Mouse (Mus musculus) midbrain, embryonic 15.5 days (tissue): ENCODE data around the gene Sgpp1. TPM values are rescaled to one million over a fixed set of nuclear protein-coding genes. Genes with fewer than 3 reads are reported as not detected.

Source experiments
- ATAC-seq: fragments of 200-750 bp; cut with Nextera tagmentation; replicated peaks from 2 replicates; pipeline ENCODE4 v1.8.0; 2017; ENCODE audit warnings: moderate TSS enrichment
- H3K27ac ChIP-seq: fragments of 300-500 bp; sonication (generic); 2 replicates; pipeline ENCODE4 v1.5.1; 2015; ENCODE audit warnings: mild to moderate bottlenecking, inconsistent platforms
- H3K27me3 ChIP-seq: fragments of 300-500 bp; sonication (generic); replicated peaks from 2 replicates; pipeline ENCODE4 v1.6.1; 2015; ENCODE audit warnings: inconsistent platforms
- H3K36me3 ChIP-seq: fragments of 300-500 bp; sonication (generic); replicated peaks from 2 replicates; pipeline ENCODE4 v1.6.1; 2015; ENCODE audit warnings: inconsistent platforms
- H3K4me1 ChIP-seq: fragments of 300-500 bp; sonication (generic); 2 replicates; pipeline ENCODE4 v1.6.1; 2015; ENCODE audit warnings: inconsistent platforms
- H3K4me2 ChIP-seq: fragments of 300-500 bp; sonication (generic); 2 replicates; pipeline ENCODE4 v1.6.1; 2015; ENCODE audit warnings: inconsistent platforms, mild to moderate bottlenecking, moderate library complexity
- H3K4me3 ChIP-seq: fragments of 300-500 bp; sonication (generic); 2 replicates; pipeline ENCODE4 v1.5.1; 2015; ENCODE audit warnings: mild to moderate bottlenecking, inconsistent platforms
- H3K9ac ChIP-seq: fragments of 300-500 bp; sonication (generic); 2 replicates; pipeline ENCODE4 v1.6.1; 2015; ENCODE audit warnings: mild to moderate bottlenecking, inconsistent platforms
- H3K9me3 ChIP-seq: fragments of 300-500 bp; sonication (generic); 2 replicates; pipeline ENCODE4 v1.6.1; 2016; ENCODE audit warnings: inconsistent platforms
- WGBS: fragments of 180-500 bp; shearing (Covaris S2); methylation state at CpG from one replicate; pipeline ENCODE4 v1.1.7; 2015; ENCODE audit warnings: mixed read lengths; 5-methylcytosine and 5-hydroxymethylcytosine counted together
- polyA plus RNA-seq: library from polyadenylated mRNA; unstranded; fragments of >200 nt; fragmentation: Nextera tagmentation; extraction: Ambion mirVana; gene quantifications from 2 replicates; pipeline ENCODE4 v1.2.1, GENCODE M21; 2015

The Sgpp1 gene
- 12.2 and 12.5 TPM in 2 replicates for polyA plus RNA-seq

GRCm38 (mm10) chr12:75735246-75736200, at the start of gene Sgpp1:
Gene Sgpp1 (minus strand): TSS chr12:75735729.
- H3K27me3 ChIP-seq = no peaks in the 10 kb centered on the region
- peaks cover 23% of the 10 kb centered on the region for H3K4me1 ChIP-seq
- WGBS = under 1% methylated on average over 104 of the region's 105 CpGs
- peak within 1 kb of the TSS; percentile 76 for H3K9ac ChIP-seq
- peak; percentile 97 for ATAC-seq
- peak within 1 kb of the TSS; percentile 63 for H3K4me3 ChIP-seq
- peak within 1 kb of the TSS; percentile 84 for H3K4me2 ChIP-seq
- H3K36me3 ChIP-seq = no peaks in the 10 kb centered on the region
- no peaks in the 10 kb centered on the region for H3K9me3 ChIP-seq
- H3K27ac ChIP-seq = peak within 1 kb of the TSS; percentile 85

- H3K27ac ChIP-seq = no peak overlapping the region
- H3K27me3 ChIP-seq = no peaks in the 10 kb centered on the region
Observed at GRCm38 (mm10) chr12:75784271-75784751, 48.8 kb upstream of the Sgpp1 start.

GRCm38 (mm10) chr12:75781995-75782394, 46.5 kb upstream of the Sgpp1 start:
- Histone ChIP-seq H3K4me2 (no peak overlapping the region), H3K27me3 (no peaks in the 10 kb centered on the region), H3K4me3 (no peak overlapping the region), H3K9ac (no peak overlapping the region), H3K9me3 (no peaks in the 10 kb centered on the region), H3K27ac (no peak overlapping the region), H3K36me3 (no peaks in the 10 kb centered on the region), H3K4me1 (no peaks in the 10 kb centered on the region)
- ATAC-seq = no peak
- WGBS = 92% methylated on average over 7 of the region's 7 CpGs

More at GRCm38 (mm10) chr12:75784271-75784751, 48.8 kb upstream of the Sgpp1 start:
- no peaks in the 10 kb centered on the region for H3K36me3 ChIP-seq
- 87% methylated on average over 2 of the region's 2 CpGs for WGBS
- H3K9ac ChIP-seq = no peak overlapping the region
- no peaks in the 10 kb centered on the region for H3K4me1 ChIP-seq
- no peak for ATAC-seq
- no peak overlapping the region for H3K4me3 ChIP-seq
- no peak overlapping the region for H3K4me2 ChIP-seq
- no peaks in the 10 kb centered on the region for H3K9me3 ChIP-seq

- no peak for ATAC-seq
- Histone ChIP-seq H3K27me3 (no peaks in the 10 kb centered on the region), H3K9me3 (no peaks in the 10 kb centered on the region), H3K36me3 (no peaks in the 10 kb centered on the region), H3K9ac (no peak overlapping the region), H3K4me1 (no peaks in the 10 kb centered on the region), H3K4me3 (no peak overlapping the region), H3K4me2 (no peak overlapping the region), H3K27ac (no peak overlapping the region)
Observed at GRCm38 (mm10) chr12:75781445-75781844, 45.9 kb upstream of the Sgpp1 start.

GRCm38 (mm10) chr12:75772424-75773034, 37.0 kb upstream of the Sgpp1 start:
- Histone ChIP-seq H3K9me3 (no peaks in the 10 kb centered on the region), H3K27ac (no peak overlapping the region), H3K9ac (no peak overlapping the region), H3K4me2 (no peak overlapping the region), H3K4me3 (no peak overlapping the region), H3K36me3 (no peaks in the 10 kb centered on the region), H3K27me3 (no peaks in the 10 kb centered on the region), H3K4me1 (no peaks in the 10 kb centered on the region)
- no peak for ATAC-seq
- WGBS = 31% methylated on average over 3 of the region's 3 CpGs

- H3K27ac ChIP-seq = no peak overlapping the region
- no peaks in the 10 kb centered on the region for H3K4me1 ChIP-seq
- no peak overlapping the region for H3K4me3 ChIP-seq
- no peaks in the 10 kb centered on the region for H3K9me3 ChIP-seq
- H3K4me2 ChIP-seq = no peak overlapping the region
- H3K27me3 ChIP-seq = no peaks in the 10 kb centered on the region
- no peaks in the 10 kb centered on the region for H3K36me3 ChIP-seq
- H3K9ac ChIP-seq = no peak overlapping the region
- WGBS = 64% methylated on average over 3 of the region's 3 CpGs
- ATAC-seq = no peak
Observed at GRCm38 (mm10) chr12:75771410-75771809, 35.9 kb upstream of the Sgpp1 start.

GRCm38 (mm10) chr12:75766885-75767317, 31.4 kb upstream of the Sgpp1 start:
- no peak for ATAC-seq
- Histone ChIP-seq H3K4me1 (no peaks in the 10 kb centered on the region), H3K9me3 (no peaks in the 10 kb centered on the region), H3K4me3 (no peak overlapping the region), H3K27me3 (no peaks in the 10 kb centered on the region), H3K36me3 (no peaks in the 10 kb centered on the region), H3K4me2 (no peak overlapping the region), H3K27ac (no peak overlapping the region), H3K9ac (no peak overlapping the region)
- WGBS = 75% methylated on average over 8 of the region's 8 CpGs

- Histone ChIP-seq H3K36me3 (no peaks in the 10 kb centered on the region), H3K4me3 (no peak overlapping the region), H3K27me3 (no peaks in the 10 kb centered on the region), H3K27ac (no peak overlapping the region), H3K4me1 (no peaks in the 10 kb centered on the region), H3K9ac (no peak overlapping the region), H3K4me2 (no peak overlapping the region), H3K9me3 (no peaks in the 10 kb centered on the region)
- ATAC-seq = no peak
- WGBS = 63% methylated on average over 6 of the region's 6 CpGs
Observed at GRCm38 (mm10) chr12:75766395-75766794, 30.9 kb upstream of the Sgpp1 start.

- Histone ChIP-seq H3K36me3 (no peaks in the 10 kb centered on the region), H3K4me2 (no peak overlapping the region), H3K27me3 (no peaks in the 10 kb centered on the region), H3K9ac (no peak overlapping the region), H3K9me3 (no peaks in the 10 kb centered on the region), H3K4me3 (no peak overlapping the region), H3K27ac (no peak overlapping the region), H3K4me1 (no peaks in the 10 kb centered on the region)
- 89% methylated on average over 3 of the region's 3 CpGs for WGBS
- no peak for ATAC-seq
Observed at GRCm38 (mm10) chr12:75765751-75766150, 30.2 kb upstream of the Sgpp1 start.

GRCm38 (mm10) chr12:75756387-75756786, 20.9 kb upstream of the Sgpp1 start:
- no peaks in the 10 kb centered on the region for H3K9me3 ChIP-seq
- H3K4me3 ChIP-seq = no peak overlapping the region
- 95% methylated on average over 2 of the region's 2 CpGs for WGBS
- H3K27ac ChIP-seq = no peak overlapping the region
- H3K9ac ChIP-seq = no peak overlapping the region
- H3K27me3 ChIP-seq = no peaks in the 10 kb centered on the region
- no peak for ATAC-seq
- H3K4me1 ChIP-seq = no peaks in the 10 kb centered on the region
- H3K36me3 ChIP-seq = no peaks in the 10 kb centered on the region
- H3K4me2 ChIP-seq = no peak overlapping the region

- H3K27ac ChIP-seq = no peak overlapping the region
- no peak for ATAC-seq
- WGBS = 88% methylated on average over 8 of the region's 8 CpGs
- no peaks in the 10 kb centered on the region for H3K9me3 ChIP-seq
- no peak overlapping the region for H3K4me2 ChIP-seq
- no peaks in the 10 kb centered on the region for H3K4me1 ChIP-seq
- no peaks in the 10 kb centered on the region for H3K36me3 ChIP-seq
- no peak overlapping the region for H3K4me3 ChIP-seq
- H3K27me3 ChIP-seq = no peaks in the 10 kb centered on the region
- H3K9ac ChIP-seq = no peak overlapping the region
Observed at GRCm38 (mm10) chr12:75753730-75754129, 18.2 kb upstream of the Sgpp1 start.

GRCm38 (mm10) chr12:75752077-75752476, 16.5 kb upstream of the Sgpp1 start:
- Histone ChIP-seq H3K27me3 (no peaks in the 10 kb centered on the region), H3K4me3 (no peak overlapping the region), H3K27ac (no peak overlapping the region), H3K9ac (no peak overlapping the region), H3K4me1 (no peaks in the 10 kb centered on the region), H3K36me3 (no peaks in the 10 kb centered on the region), H3K4me2 (no peak overlapping the region), H3K9me3 (no peaks in the 10 kb centered on the region)
- 93% methylated on average over 3 of the region's 3 CpGs for WGBS
- no peak for ATAC-seq
